Mouse (Mus musculus) cortical plate, adult 2 months (tissue): ENCODE measurements at regions not wholly inside any gene's neighbourhood (a gene's known extent, or its start where the extent isn't known, plus 50 kb on each side); places are given as distances from the start of the nearest gene placed in this dataset.

Experiments
- CTCF ChIP-seq: fragments of 200-500 bp; IDR thresholded peaks from 2 replicates; pipeline ENCODE4 v1.5.1; 2011; ENCODE audit warnings: mild to moderate bottlenecking, control low read depth, low read length; ENCODE audit not compliant: insufficient read depth; ENCODE audit errors: extremely low read depth
- POLR2A ChIP-seq: fragments of 200-500 bp; IDR thresholded peaks from 2 replicates; pipeline ENCODE4 v1.6.1; 2011; ENCODE audit warnings: mild to moderate bottlenecking, low read length, control low read depth; ENCODE audit not compliant: insufficient read depth; ENCODE audit errors: extremely low read depth

DNA sequence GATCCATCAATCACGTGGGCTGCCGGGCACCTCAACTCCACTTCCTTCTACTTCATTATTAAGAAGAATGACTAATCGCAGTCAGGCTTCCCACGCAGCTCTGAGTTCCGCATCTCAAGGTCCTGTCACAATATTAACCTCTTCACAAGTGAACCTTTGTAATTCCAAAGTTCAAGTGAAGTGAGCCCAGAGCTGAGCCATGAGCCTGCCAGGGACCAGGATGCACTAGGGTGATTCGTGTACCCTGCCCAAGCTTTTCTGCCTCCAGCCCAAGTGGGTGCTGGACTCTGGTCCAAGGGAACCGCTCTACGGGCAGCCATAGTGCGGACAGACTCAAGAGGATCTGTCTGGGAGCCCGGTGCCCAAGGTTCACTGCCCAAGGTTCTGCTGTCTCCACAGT, 463.4 kb downstream of the Ajap1 start:
- TF ChIP-seq POLR2A (no peak), CTCF (no peak)
